Mouse (Mus musculus): ENCODE results near the gene Pkd1l2. TPM values are rescaled to one million over a fixed set of nuclear protein-coding genes. Genes with fewer than 3 reads are reported as not detected.

Gene Pkd1l2
- total and polyA plus RNA-seq, 2 experiments from 2014 or later = under 0.01 to 0.17 TPM

GRCm38 (mm10) chr8:117118409-117118808 lies 36.2 kb upstream of the Pkd1l2 start:
- H3K4me3 ChIP-seq (ENCODE audit: low read depth, low read length) = no peak overlapping the region
- DNase-seq (ENCODE audit: low spot score) (no peak), ATAC-seq (ENCODE audit: low FRiP score) (no peak)
- H3K27ac ChIP-seq (ENCODE audit: low read depth, low read length) = no peak overlapping the region
- 91% methylated on average over 9 of the region's 9 CpGs for WGBS
- no peak overlapping the region for H3K9ac ChIP-seq (replicated peaks; ENCODE audit: low read length, poor library complexity, severe bottlenecking)
- H3K27me3 ChIP-seq (ENCODE audit: insufficient read depth, low read length) = no peaks in the 10 kb centered on the region
- H3K36me3 ChIP-seq (ENCODE audit: insufficient read depth, low read length) = no peaks in the 10 kb centered on the region
- no peaks in the 10 kb centered on the region for H3K4me1 ChIP-seq (ENCODE audit: insufficient read depth, low read length)
- no peaks in the 10 kb centered on the region for H3K9me3 ChIP-seq (ENCODE audit: low read length)
- no peak overlapping the region for H3K4me2 ChIP-seq (ENCODE audit: low read depth, low read length, poor library complexity, severe bottlenecking)
- no peak for TF ChIP-seq CTCF (IDR thresholded peaks at IDR 0.05)

- Histone ChIP-seq H3K4me2 (ENCODE audit: low read depth, low read length, poor library complexity, severe bottlenecking) (no peak overlapping the region), H3K4me3 (ENCODE audit: low read depth, low read length) (no peak overlapping the region), H3K4me1 (ENCODE audit: insufficient read depth, low read length) (no peaks in the 10 kb centered on the region), H3K9ac (replicated peaks; ENCODE audit: low read length, poor library complexity, severe bottlenecking) (no peak overlapping the region), H3K27ac (ENCODE audit: low read depth, low read length) (no peak overlapping the region), H3K36me3 (ENCODE audit: insufficient read depth, low read length) (no peaks in the 10 kb centered on the region), H3K9me3 (ENCODE audit: low read length) (no peaks in the 10 kb centered on the region), H3K27me3 (ENCODE audit: insufficient read depth, low read length) (no peaks in the 10 kb centered on the region)
- no peak for ATAC-seq (ENCODE audit: low FRiP score)
- TF ChIP-seq CTCF (IDR thresholded peaks at IDR 0.05) = no peak
- DNase-seq (ENCODE audit: low spot score) = no peak
- WGBS = 74% methylated on average over 7 of the region's 7 CpGs
These were observed 34.3 kb upstream of the Pkd1l2 start for GRCm38 (mm10) chr8:117116534-117116933.

- Histone ChIP-seq H3K9me3 (ENCODE audit: low read length) (no peaks in the 10 kb centered on the region), H3K4me2 (ENCODE audit: low read depth, low read length, poor library complexity, severe bottlenecking) (peak overlapping the region; percentile 2; the same call in 1 of the 2 replicates), H3K4me3 (ENCODE audit: low read depth, low read length) (no peak overlapping the region), H3K36me3 (ENCODE audit: insufficient read depth, low read length) (no peaks in the 10 kb centered on the region), H3K9ac (replicated peaks; ENCODE audit: low read length, poor library complexity, severe bottlenecking) (no peak overlapping the region), H3K27ac (ENCODE audit: low read depth, low read length) (no peak overlapping the region), H3K27me3 (ENCODE audit: insufficient read depth, low read length) (no peaks in the 10 kb centered on the region), H3K4me1 (ENCODE audit: insufficient read depth, low read length) (no peaks in the 10 kb centered on the region)
- peak; percentile 26 for DNase-seq (ENCODE audit: low spot score)
- TF ChIP-seq CTCF (IDR thresholded peaks at IDR 0.05) = peak; percentile 49
- 10% methylated on average over 13 of the region's 13 CpGs for WGBS
- 0 out of 2 replicates have a peak, but pooled peaks have one; percentile 31 for ATAC-seq (ENCODE audit: low FRiP score)
These were observed 33.6 kb upstream of the Pkd1l2 start for GRCm38 (mm10) chr8:117115676-117116446.

GRCm38 (mm10) chr8:117115094-117115493 lies 32.8 kb upstream of the Pkd1l2 start:
- Histone ChIP-seq H3K27ac (ENCODE audit: low read depth, low read length) (no peak overlapping the region), H3K4me3 (ENCODE audit: low read depth, low read length) (no peak overlapping the region), H3K9me3 (ENCODE audit: low read length) (no peaks in the 10 kb centered on the region), H3K27me3 (ENCODE audit: insufficient read depth, low read length) (no peaks in the 10 kb centered on the region), H3K4me2 (ENCODE audit: low read depth, low read length, poor library complexity, severe bottlenecking) (peak overlapping the region; percentile 2; the same call in 1 of the 2 replicates), H3K4me1 (ENCODE audit: insufficient read depth, low read length) (no peaks in the 10 kb centered on the region), H3K9ac (replicated peaks; ENCODE audit: low read length, poor library complexity, severe bottlenecking) (no peak overlapping the region), H3K36me3 (ENCODE audit: insufficient read depth, low read length) (no peaks in the 10 kb centered on the region)
- 46% methylated on average over 6 of the region's 6 CpGs for WGBS
- peak; percentile 58 for DNase-seq (ENCODE audit: low spot score)
- peak; percentile 56; the same call in 1 of the 2 replicates for ATAC-seq (ENCODE audit: low FRiP score)
- TF ChIP-seq CTCF (IDR thresholded peaks at IDR 0.05) = no peak

- Histone ChIP-seq H3K4me2 (ENCODE audit: low read depth, low read length, poor library complexity, severe bottlenecking) (no peak overlapping the region), H3K9me3 (ENCODE audit: low read length) (no peaks in the 10 kb centered on the region), H3K9ac (replicated peaks; ENCODE audit: low read length, poor library complexity, severe bottlenecking) (no peak overlapping the region), H3K4me3 (ENCODE audit: low read depth, low read length) (no peak overlapping the region), H3K27me3 (ENCODE audit: insufficient read depth, low read length) (no peaks in the 10 kb centered on the region), H3K27ac (ENCODE audit: low read depth, low read length) (no peak overlapping the region), H3K4me1 (ENCODE audit: insufficient read depth, low read length) (no peaks in the 10 kb centered on the region), H3K36me3 (ENCODE audit: insufficient read depth, low read length) (no peaks in the 10 kb centered on the region)
- no peak for TF ChIP-seq CTCF (IDR thresholded peaks at IDR 0.05)
- ATAC-seq (ENCODE audit: low FRiP score) = no peak
- 81% methylated on average over 8 of the region's 8 CpGs for WGBS
- no peak for DNase-seq (ENCODE audit: low spot score)
These were observed 30.0 kb upstream of the Pkd1l2 start for GRCm38 (mm10) chr8:117112261-117112660.

GRCm38 (mm10) chr8:117111641-117112040 lies 29.4 kb upstream of the Pkd1l2 start:
- Histone ChIP-seq H3K4me3 (ENCODE audit: low read depth, low read length) (no peak overlapping the region), H3K9ac (replicated peaks; ENCODE audit: low read length, poor library complexity, severe bottlenecking) (no peak overlapping the region), H3K27me3 (ENCODE audit: insufficient read depth, low read length) (no peaks in the 10 kb centered on the region), H3K9me3 (ENCODE audit: low read length) (no peaks in the 10 kb centered on the region), H3K4me2 (ENCODE audit: low read depth, low read length, poor library complexity, severe bottlenecking) (no peak overlapping the region), H3K36me3 (ENCODE audit: insufficient read depth, low read length) (no peaks in the 10 kb centered on the region), H3K4me1 (ENCODE audit: insufficient read depth, low read length) (no peaks in the 10 kb centered on the region), H3K27ac (ENCODE audit: low read depth, low read length) (no peak overlapping the region)
- TF ChIP-seq CTCF (IDR thresholded peaks at IDR 0.05) = no peak
- DNase-seq (ENCODE audit: low spot score) (no peak), ATAC-seq (ENCODE audit: low FRiP score) (no peak)
- WGBS = 86% methylated on average over 3 of the region's 3 CpGs
